Mouse (Mus musculus): ENCODE results near the gene Mgmt.

Gene Mgmt

DNA sequence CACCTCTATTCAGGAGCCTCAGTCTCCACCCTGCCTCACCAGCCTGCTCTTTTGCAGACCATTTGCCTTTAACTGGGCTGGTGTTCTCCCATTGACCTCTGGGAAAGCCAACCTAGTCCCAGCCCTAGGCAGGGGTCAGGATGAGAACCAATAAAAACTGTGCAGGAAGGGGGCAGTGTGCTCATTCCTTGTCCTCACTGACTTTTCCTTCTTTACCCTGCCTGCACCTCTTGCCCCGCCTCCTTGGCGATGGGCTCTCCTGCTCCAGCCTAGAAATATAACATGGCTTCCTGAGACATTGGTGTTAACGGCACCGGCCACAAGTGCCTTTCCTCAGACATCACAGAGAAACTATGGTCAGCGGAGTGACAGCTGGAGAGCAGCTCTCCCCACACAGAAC, 161.7 kb downstream of the Mgmt start:
- no peak for DNase-seq (ENCODE audit: low spot score in 2 of 2)

DNA sequence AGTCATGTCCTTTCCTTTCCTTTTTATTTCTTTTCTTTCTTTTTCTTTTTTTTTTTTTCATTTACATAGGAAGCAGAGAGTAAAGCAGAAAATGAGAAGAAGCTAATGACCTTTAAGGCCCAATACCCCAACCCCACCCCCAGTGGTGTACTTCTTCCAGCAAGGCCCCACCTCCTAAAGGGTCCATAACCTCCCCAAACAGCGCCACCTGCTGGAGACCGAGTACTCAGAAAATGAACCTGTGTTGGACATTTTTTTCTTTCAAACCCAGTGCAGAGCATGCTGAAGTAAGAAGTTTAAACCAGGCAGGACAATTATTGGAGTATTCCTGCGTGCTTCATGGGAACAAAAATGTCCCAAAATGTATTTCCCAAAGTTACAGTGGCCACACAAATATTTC, 166.1 kb downstream of the Mgmt start:
- no peak for DNase-seq (ENCODE audit: low spot score in 2 of 2)

DNA sequence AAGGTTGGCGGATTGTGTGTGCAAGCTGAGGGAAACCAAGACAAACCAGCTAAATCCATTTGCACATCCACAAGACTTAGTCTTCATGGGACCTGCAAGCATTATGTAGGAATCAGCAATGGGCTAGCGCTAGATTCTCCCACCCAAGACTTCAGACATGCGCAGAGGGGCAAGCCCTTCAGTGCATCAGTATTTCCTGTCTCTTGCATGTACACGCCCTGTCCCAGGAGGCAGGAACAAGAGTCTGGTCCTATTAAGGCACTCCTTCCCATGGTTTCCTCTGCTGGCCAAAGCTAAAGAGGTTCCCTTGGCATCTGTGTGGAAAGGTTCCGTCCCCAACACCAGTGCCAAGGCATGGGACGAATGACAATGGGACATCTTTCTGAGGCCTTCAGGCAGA, 166.7 kb downstream of the Mgmt start:
- no peak for DNase-seq (ENCODE audit: low spot score in 2 of 2)

DNA sequence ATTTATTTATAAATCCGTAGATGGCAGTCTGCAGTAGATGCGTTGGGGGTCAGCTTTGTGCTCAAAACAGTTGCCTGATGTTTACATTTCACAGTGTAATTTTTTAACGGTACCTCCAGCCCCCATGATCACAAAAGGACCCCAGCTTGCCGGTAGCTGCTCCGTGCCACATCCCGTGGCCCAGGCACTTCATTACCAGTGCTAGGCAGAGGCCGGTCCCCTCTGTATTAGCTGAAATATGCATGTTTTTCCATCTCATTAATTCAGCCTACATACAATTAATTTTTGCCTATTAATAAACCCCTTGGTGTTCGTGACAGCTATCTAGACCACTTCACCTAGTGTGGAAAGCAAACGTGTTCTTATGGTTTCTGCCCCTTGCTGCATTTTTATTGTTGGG, 169.8 kb downstream of the Mgmt start:
- DNase-seq (ENCODE audit: low spot score in 2 of 2), result no peak

DNA sequence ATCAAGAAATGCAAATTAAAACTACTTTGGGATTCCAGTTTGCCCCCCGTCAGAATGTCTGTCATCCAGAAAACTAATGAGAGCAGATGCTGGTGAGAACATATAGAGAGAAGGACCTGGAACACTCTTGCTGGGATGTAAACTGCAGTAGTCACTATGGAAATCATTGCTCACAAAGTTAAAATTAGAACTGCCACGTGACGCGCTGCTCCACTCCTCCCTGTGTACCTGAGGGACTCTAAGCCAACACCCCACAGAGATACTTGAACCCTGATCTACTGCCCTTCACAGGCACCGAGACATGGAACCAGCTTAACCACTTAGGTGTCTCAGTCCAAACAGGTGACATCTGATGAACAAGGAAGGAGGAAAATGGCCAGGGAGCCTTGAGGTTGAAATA, 171.0 kb downstream of the Mgmt start:
- no peak for DNase-seq (ENCODE audit: low spot score in 2 of 2)

DNA sequence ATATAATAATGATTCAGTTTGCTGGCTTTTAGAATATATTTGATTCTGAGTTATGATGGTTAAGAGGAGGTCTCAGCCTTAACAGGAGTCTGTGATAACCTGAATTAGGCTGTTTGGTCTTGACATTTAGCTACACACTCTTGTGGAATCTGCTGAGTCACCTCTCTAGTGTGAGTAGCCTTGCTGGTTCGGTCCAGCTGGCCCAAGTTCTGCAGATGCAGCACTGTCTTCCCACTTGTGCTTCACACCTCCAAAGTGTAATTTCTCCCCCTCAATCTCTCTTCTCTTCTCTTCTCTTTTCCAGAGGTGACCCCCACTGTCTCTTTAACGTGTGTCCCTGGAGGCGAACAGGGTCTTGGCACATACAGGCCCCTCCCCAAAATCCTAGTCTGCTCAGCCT, 171.8 kb downstream of the Mgmt start:
- DNase-seq (ENCODE audit: low spot score in 2 of 2), result no peak

DNA sequence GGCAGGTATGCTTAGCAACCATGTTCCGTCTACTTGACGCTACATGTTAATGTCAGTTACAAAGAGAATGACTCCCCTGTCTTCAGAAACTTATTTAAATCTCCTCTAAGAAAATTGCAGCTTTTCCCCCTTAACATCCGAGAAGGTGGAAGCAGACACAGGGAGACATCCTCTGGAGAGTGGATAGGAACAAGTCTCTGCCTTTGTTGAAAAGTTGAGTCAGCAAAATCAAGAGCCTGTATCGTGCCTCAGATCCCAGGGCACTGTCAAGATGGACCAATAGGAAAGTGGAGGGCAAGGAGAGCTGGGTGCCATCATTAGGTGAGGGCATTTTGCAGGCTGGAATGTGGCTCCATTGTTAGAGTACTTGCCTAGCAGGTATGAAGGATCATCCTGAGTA, 172.6 kb downstream of the Mgmt start:
- no peak for DNase-seq (ENCODE audit: low spot score in 2 of 2)

DNA sequence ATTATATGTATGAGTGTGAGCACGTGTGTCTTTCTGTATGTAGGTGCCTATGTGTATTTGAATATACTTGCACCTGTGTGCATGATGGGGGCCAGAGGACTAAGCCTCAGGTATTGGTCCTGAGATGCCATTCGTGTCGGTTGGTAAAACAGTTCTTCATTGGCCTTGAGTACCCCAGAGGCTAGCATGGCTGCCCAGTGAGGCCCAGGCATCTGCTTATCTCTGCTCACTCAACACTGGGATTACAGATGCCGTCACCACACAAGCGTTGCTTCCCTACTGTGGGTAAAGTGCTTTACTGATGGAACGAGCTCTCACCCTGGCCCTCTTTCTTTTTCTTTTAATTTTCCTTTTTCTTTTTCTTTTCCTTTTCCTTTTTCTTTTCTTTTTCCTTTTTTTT, 173.3 kb downstream of the Mgmt start:
- no peak for DNase-seq (ENCODE audit: low spot score in 2 of 2)

DNA sequence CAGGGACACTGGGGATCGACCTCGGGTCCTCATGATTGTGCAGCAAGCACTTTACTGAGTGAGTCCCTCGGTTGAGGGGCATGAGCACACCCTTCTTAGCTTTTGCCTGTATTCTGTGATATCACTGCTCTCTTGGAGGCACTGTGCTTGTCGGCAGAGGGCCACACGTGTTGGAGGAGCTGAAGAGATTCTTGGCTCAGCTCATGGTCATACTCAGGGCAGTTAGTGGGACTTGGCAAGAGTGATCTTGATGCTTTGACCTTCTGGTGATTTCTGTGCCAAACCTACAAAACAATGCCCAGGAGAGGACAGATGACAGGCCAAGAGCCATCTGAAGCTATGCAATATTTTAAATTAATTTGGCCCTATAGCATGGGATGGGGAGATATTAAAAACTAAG, 174.4 kb downstream of the Mgmt start:
- no peak for DNase-seq (ENCODE audit: low spot score in 2 of 2)

DNA sequence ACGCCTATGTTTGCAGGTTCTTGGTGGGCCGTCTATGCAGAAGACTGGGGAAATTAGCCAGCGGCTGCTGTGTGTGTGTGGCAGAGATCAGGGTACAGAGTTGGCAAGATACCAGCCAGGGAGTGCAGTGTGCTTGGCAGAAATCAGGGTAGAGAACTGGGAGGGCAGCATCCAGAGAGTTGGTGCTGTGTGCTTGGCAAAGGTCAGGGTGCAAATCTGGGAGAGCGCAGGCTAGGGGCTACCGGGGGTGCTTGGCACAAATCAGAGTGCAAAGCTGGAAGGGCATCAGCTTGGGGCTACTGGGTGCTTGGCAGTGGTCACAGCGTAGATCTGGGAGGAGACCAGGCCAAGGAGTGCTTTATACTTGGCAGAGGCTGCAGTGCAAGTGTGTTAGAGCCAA, 175.4 kb downstream of the Mgmt start:
- no peak for DNase-seq (ENCODE audit: low spot score in 2 of 2)

DNA sequence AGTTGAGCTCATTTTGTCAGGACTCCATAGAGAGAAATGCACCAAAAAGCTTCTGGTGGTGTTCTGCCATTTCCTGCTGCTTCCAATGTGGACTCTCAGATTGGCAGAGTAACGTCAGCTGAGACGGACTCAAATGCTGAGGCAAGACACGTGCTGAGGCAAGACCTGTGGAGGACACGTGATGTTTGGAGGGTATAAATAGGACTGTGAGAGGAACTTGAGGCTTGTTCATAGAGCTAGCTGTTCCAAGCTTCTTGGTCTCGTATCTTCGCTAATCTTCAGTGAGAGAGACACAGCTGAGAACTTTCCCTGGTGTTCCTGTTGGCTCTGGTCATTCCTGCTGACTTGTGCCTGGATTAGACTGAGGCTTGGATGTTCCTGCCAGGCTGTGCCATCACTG, 176.9 kb downstream of the Mgmt start:
- DNase-seq (ENCODE audit: low spot score in 2 of 2), result no peak

DNA sequence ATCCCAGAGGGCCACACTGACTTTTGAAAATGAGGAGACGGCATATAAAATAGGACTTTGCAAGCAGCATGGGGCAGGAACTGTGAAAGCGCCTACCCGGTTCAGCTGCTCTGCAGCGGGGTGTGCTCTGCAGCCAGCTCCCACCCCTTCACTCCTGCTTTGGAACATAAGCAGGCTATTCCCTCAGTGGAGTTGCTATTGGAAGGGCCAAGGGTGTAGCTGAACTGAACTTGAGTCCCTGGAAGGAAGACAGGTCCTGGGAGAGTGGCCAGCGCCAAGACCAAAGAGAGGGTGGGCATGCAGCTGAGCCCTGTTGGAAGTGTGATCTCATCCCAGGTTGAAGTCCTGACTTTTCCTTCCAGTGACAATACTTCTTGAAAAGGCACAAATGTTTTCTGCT, 179.5 kb downstream of the Mgmt start:
- DNase-seq (ENCODE audit: low spot score in 2 of 2), result no peak

DNA sequence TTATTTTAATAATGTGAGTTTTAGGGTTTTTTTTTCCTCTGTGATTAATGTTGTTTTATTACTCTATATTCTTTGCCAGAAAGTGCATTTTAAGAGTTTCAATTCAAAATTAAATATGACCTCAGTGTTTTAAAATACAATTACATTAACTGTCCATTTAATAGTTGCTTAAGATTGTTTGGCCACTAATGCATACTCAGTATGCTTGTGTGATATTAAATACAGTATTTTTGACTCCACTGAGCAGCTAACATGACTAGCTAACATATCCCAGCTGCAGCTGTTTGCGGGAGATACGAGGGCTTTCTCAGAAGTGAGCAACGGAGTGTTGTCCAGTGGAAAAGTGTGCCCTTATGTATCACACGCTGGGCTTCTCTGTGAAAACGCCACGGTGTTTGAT, 179.9 kb downstream of the Mgmt start:
- DNase-seq (ENCODE audit: low spot score in 2 of 2), result no peak

DNA sequence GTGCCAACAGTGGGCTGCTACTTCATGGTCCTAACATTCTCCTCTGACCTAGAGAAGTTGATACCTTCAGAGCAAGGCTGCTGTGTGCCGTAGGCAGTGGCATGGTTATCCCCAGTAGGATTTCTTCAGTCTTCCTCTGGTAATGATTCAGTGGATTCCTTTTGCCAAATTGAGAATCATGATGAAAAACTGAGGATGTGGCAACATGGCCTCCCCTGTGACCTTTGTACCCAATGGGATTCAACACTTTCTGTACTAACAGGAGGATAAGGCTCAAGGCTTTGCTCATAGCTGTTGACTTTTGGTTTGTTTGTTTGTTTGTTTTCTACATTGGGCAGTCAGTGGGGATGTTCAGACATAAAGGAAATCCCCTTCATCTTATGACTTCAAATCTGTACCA, 180.9 kb downstream of the Mgmt start:
- no peak for DNase-seq (ENCODE audit: low spot score in 2 of 2)

DNA sequence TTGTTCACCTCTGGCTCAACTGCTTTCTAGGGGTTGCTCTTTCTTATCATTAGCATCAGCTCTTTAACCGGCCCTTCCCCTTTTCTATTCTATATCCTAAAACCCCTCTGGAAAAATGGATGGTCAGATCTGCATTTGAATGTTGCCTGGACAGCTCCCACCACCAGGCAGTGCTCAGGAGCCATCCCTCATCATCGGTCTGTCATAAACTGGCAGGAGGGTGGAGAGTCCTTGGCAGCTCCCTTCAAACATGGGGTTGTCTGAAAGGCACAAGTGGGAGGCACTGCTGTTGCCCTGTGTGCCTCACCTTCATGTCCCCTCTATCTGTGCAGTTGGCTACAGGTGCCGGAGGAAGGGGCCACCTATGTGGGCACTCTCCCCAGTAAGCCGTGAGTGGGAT, 185.8 kb downstream of the Mgmt start:
- no peak for DNase-seq (ENCODE audit: low spot score in 2 of 2)

DNA sequence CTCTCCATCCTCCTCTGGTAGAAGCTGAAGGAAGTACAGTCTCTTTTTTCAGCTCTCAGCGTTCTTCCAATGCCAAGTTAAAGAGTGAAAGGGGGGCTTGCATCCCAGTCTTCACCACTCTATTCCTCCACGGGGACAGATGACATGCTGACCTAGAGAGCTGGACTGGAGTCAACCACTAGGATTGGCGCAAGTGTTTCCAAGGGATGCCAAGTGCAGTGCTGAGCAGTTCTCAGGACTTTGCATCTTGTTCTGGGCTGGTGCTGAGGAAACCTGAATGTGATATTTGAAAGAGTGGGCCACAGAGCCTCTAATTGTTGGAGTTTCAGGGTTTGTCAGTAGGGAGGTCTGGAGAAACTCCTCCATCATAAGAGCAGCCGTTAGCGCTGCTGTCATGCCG, 187.8 kb downstream of the Mgmt start:
- DNase-seq (ENCODE audit: low spot score in 2 of 2), result no peak

DNA sequence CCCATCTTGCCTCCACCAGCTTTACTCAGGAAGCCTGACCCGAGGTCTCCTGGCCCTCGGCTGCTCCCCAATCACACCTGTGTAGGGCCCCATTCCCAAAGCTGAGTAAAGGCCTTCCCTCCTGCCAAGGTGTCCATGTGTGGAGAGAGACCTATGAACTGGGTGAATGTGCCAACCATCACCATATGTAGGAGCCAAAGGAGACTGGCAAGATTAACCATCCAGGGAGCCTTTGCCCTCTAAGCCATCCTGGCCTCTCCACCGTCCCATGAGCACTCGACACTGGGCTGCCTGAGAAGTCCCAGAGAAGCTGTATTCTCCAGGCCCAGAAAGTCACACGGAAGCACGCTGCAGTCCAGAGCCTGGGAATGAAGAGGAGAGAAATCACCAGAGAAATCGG, 190.2 kb downstream of the Mgmt start:
- no peak for DNase-seq (ENCODE audit: low spot score in 2 of 2)

DNA sequence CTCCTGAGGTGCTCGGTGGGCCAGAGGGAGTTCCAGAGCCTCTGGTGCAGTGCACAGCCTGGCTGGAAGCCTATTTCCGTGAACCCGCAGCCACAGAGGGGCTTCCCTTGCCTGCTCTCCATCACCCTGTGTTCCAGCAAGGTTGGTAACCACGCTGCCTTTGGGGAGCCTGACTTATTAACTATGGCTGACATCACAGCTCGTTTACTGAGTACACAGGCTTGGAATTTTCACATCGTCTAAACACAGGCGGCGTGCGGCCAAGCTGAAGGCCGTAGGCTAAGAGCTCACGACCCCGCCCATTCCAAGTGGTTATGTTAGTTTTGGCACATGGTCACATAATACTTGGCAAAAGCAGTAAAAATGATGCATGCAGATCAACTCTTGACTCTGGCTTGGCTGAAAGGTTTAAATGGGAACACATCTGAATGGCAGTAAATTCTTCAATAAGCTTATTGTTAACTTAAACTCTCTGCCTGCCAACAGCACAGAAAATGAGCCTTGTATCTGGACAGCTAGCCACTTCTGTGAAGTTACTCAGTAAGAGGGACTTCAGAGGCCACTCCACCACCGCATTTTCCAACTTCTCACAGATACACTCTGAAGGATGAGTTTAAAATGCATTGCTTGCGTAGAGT, 191.7 kb downstream of the Mgmt start:
- no peak for DNase-seq (ENCODE audit: low spot score in 2 of 2)

DNA sequence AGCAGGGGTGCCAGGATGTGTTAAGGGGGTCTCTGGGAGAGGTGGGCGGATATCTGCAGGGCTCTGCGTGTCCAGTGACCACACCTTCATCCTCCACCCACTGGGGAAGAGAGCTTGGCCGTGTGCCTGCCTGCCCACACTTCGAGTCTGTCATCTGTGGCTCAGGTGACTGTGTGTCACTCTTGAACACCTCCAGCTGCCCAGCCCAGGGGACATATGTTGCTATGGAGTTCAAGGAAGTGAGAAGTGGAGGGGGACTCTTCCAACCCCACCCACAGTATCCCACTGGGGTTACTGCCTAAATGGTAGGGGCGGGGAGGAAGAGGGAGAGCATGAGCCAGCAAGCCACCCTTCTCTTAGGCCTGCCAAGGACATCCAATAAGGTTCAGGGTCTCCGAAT, 192.7 kb downstream of the Mgmt start:
- DNase-seq (ENCODE audit: low spot score in 2 of 2), result no peak

DNA sequence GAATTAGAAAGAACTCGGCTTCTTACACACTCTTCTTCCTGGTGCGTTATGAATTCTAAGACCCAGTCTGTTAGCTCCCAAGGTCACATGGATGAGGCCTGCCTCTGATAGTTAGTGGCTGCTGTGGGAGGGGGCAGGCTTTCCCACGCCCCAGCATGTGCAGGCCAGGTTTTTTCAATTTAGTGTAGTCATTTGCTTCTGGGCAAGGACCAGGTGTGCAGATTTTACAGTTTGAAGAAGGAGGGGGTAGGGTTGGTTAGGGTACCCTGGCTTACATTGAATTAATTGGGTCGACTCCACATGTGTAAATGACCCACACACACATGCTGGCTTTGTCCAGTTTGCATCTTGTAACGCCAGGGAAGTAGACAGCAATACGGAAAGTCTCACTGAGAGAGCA, 193.7 kb downstream of the Mgmt start:
- DNase-seq (ENCODE audit: low spot score in 2 of 2), result no peak

DNA sequence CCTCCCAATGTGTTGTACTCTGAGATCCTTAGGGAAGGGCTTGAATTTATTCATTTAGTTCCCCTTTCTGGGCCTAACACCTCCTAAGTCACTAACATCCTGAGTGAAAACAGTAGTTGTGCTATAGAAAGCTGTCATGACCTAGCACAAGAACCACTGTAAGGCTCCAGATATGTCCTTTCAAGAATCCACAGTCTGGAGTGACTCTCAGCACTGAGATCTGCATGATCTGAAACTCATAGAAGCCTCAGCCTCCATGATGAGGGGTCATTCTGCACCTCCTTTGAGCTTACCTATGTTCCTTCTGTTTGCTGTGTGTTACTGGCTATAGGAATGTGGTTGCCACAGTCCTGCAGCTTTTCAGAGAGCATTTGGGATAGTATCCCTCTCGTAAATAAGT, 200.1 kb downstream of the Mgmt start:
- DNase-seq (ENCODE audit: low spot score in 2 of 2), result no peak

DNA sequence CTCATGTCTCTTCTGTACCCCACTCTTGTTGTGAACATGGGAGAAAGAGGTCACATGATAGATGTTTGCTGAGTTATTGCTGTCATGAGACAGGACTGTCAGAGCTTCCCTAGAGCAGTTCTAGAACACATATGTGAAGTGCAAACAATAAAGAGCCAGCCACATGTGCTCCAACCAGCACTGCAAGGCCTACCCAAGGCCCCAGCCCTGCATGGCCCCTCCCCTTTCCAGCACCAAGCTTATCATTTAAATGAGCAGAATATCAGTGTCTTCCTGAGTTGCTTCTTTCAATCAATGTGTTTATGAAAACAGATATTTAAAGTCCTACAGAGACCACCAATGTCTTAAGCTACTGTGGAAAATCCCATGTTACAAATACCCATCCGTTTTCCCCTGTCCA, 201.3 kb downstream of the Mgmt start:
- no peak for DNase-seq (ENCODE audit: low spot score in 2 of 2)

DNA sequence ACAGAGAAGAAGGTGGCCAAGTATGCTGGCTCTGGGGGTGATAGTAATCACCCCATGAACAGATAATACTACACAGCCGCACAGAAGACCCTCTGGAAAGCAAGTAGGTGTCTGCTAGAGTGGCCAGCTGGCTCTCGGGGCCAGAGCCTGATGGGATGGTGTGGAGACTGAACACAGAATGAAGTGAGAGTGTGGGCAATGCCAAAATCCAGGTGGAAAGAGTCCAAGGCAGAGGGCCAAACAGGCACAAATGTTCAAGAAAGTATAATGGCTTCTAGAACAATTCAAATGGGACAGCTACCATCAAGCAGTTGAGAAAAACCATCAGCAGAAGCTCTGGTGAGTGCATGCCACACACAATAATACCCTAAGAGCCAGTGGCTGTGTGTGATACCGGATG, 205.4 kb downstream of the Mgmt start:
- no peak for DNase-seq (ENCODE audit: low spot score in 2 of 2)

DNA sequence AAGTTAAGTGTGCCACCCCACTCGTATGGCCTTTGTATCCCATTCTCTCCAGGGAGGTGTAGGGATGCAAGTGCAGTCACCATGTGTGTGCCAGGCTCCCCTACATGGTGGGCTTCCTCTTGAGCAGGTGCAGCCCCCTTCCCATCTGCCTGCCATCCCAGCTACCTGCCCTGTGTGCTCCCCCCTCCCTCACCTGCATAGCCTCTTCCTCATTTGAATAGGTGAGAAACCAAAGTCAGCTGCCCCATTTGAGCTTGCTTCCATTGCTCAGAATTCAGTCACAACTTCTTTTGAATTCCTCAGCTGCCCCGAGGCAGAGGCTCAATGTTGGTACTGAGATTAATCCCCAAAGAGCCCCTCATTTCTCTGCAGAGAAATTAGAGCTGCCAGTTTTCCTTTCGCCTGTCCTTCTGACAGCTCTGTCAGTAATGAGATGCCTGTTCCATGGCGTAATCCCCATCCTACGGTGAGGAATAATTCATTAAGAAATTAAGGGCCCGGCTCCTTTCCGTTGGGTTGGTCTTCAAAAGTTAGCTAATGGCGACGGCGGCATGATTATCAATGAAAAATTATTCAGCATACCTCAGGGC, 208.3 kb downstream of the Mgmt start:
- no peak for DNase-seq (ENCODE audit: low spot score in 2 of 2)

Data from spleen, postnatal 14 days (tissue).